Comparison of ENCODE assay signal across 12 mouse cellular contexts in the genomic region with DNA sequence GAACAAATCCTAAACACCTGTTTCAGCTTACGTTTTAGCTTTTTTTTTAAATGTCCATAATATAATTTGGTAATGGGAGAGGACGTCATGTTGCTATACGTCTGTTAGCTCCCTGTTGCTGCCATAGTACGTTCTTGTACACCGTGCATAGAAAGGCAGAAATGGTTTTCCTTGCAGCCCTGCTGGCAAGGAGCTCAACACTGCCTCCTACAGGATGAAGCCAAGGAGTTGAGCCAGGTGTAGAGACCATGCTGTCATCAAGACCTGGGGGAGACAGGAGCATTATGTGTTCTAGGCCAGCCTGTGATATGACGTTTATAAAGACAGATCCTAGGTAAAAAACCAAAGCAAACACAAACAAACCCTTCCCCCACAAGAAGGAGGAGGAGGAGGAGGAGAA. TPM values are rescaled to one million over a fixed set of nuclear protein-coding genes. Genes with fewer than 3 reads are reported as not detected.
DNase-seq lines count a peak whose midpoint lies in the region; ATAC-seq and TF ChIP-seq lines count a peak whose summit lies in the region.
"Had no signal": no experiment of that assay in that cellular context is flagged by ENCODE, and none has a peak within 500 bp of the region (broad histone marks: within the 10 kb centered on the region; RNA-seq: fewer than 3 reads in every experiment).

No protein-coding gene starts in this region.

- intact Hi-C loops in heart, postnatal 25 days (cut with DNase I) = no loop called here

- H3K9me3 ChIP-seq in lung, postnatal 0 days (ENCODE audit: low read length) = no peaks in the 10 kb centered on the region
- H3K9me3 ChIP-seq in stomach, postnatal 0 days (ENCODE audit: control insufficient read depth, low read length) = no peaks in the 10 kb centered on the region
- H3K9me3 ChIP-seq: embryonic facial prominence, embryonic 13.5 days; heart, embryonic 10.5 days; limb, embryonic 13.5 days had no signal

- WGBS in lung, postnatal 0 days = 73% methylated on average over 6 of the region's 6 CpGs
- WGBS in stomach, postnatal 0 days = 77% methylated on average over 6 of the region's 6 CpGs

- peak; percentile 61 for TF ChIP-seq CTCF in lung, postnatal 0 days (IDR thresholded peaks at IDR 0.05)
- TF ChIP-seq CTCF in stomach, postnatal 0 days (IDR thresholded peaks at IDR 0.05; ENCODE audit: low read depth) = peak; percentile 61

- no peak overlapping the region for H3K9ac ChIP-seq in lung, postnatal 0 days (replicated peaks; ENCODE audit: low read depth)
- no peak overlapping the region for H3K9ac ChIP-seq in stomach, postnatal 0 days (ENCODE audit: low read length)
- H3K9ac ChIP-seq: embryonic facial prominence, embryonic 13.5 days; limb, embryonic 13.5 days had no signal

- H3K27me3 ChIP-seq in lung, postnatal 0 days (replicated peaks; ENCODE audit: insufficient read depth, low read length) = no peaks in the 10 kb centered on the region
- no peaks in the 10 kb centered on the region for H3K27me3 ChIP-seq in stomach, postnatal 0 days (ENCODE audit: control insufficient read depth, insufficient read depth, low read length)
- H3K27me3 ChIP-seq: embryonic facial prominence, embryonic 13.5 days; limb, embryonic 13.5 days had no signal

- H3K4me2 ChIP-seq in lung, postnatal 0 days (replicated peaks; ENCODE audit: low read depth, low read length) = no peak overlapping the region
- no peak overlapping the region for H3K4me2 ChIP-seq in stomach, postnatal 0 days (replicated peaks; ENCODE audit: low read depth)
- H3K4me2 ChIP-seq: embryonic facial prominence, embryonic 13.5 days; limb, embryonic 13.5 days had no signal

- ATAC-seq in lung, postnatal 0 days = no peak
- ATAC-seq in stomach, postnatal 0 days (ENCODE audit: low FRiP score, low TSS enrichment) = no peak
- ATAC-seq: activated CD4-positive, CD25-positive, alpha-beta regulatory T cell, adult 4 months had no signal

- TF ChIP-seq EP300 in lung, postnatal 0 days (IDR thresholded peaks at IDR 0.05) = no peak
- no peak for TF ChIP-seq EP300 in stomach, postnatal 0 days (optimal IDR thresholded peaks at IDR 0.05)

- H3K4me3 ChIP-seq in lung, postnatal 0 days (ENCODE audit: low read depth, low read length) = no peak overlapping the region
- no peak overlapping the region for H3K4me3 ChIP-seq in brown adipose tissue, adult 24 weeks (ENCODE audit: insufficient read depth, low read depth, low read length)
- no peak overlapping the region for H3K4me3 ChIP-seq in stomach, postnatal 0 days (ENCODE audit: low read depth, low read length)
- H3K4me3 ChIP-seq: embryonic facial prominence, embryonic 13.5 days; heart, embryonic 10.5 days; limb, embryonic 13.5 days had no signal

- no peaks in the 10 kb centered on the region for H3K36me3 ChIP-seq in lung, postnatal 0 days (ENCODE audit: insufficient read depth, low read length)
- no peaks in the 10 kb centered on the region for H3K36me3 ChIP-seq in stomach, postnatal 0 days (ENCODE audit: control insufficient read depth, insufficient read depth, low read length)
- H3K36me3 ChIP-seq: embryonic facial prominence, embryonic 13.5 days; heart, embryonic 10.5 days; limb, embryonic 13.5 days had no signal

- no peaks in the 10 kb centered on the region for H3K4me1 ChIP-seq in lung, postnatal 0 days (ENCODE audit: insufficient read depth, low read depth, low read length)
- no peaks in the 10 kb centered on the region for H3K4me1 ChIP-seq in brown adipose tissue, adult 24 weeks (ENCODE audit: control insufficient read depth, insufficient read depth, insufficient read length, low read length)
- H3K4me1 ChIP-seq in stomach, postnatal 0 days (replicated peaks; ENCODE audit: control insufficient read depth, insufficient read depth) = no peaks in the 10 kb centered on the region

- H3K27ac ChIP-seq in lung, postnatal 0 days (ENCODE audit: low read length) = no peak overlapping the region
- H3K27ac ChIP-seq in brown adipose tissue, adult 24 weeks (replicated peaks; ENCODE audit: low read depth, low read length) = 0 out of 2 replicates have a peak overlapping the region, but pooled peaks have one; percentile 80
- no peak overlapping the region for H3K27ac ChIP-seq in stomach, postnatal 0 days (replicated peaks)
- H3K27ac ChIP-seq: embryonic facial prominence, embryonic 13.5 days; limb, embryonic 13.5 days had no signal

- peak; percentile 33 for DNase-seq in heart, adult 11 months
- DNase-seq in heart, postnatal 25 days (ENCODE audit: low spot score) = no peak
- no peak for DNase-seq in lung, postnatal 0 days (ENCODE audit: low spot score)
- DNase-seq in lung, postnatal 14 days = no peak
- no peak for DNase-seq in stomach, postnatal 0 days (ENCODE audit: low spot score)
- no peak for DNase-seq in frontal cortex, postnatal 14 days (ENCODE audit: low spot score in 2 of 2)
- no peak for DNase-seq in spleen, postnatal 14 days (ENCODE audit: low spot score in 2 of 2)

RNA-seq across cellular contexts. Expression of gene Nfil3, which starts 36.2 kb away (rescaled TPM):
- total RNA-seq in heart, postnatal 25 days (2021) = 10 to 100 TPM; 13.3 to 36.5 TPM
- polyA plus RNA-seq in lung, postnatal 0 days (2015; fragmentation: Nextera tagmentation; extraction: Ambion mirVana) = 18.6 and 18.7 TPM in 2 replicates
- 9.6 and 37.4 TPM in 2 replicates for polyA plus RNA-seq in brown adipose tissue, adult 24 weeks (2012; ENCODE audit: insufficient read depth, insufficient read length, missing spikeins)
- polyA plus RNA-seq in stomach, postnatal 0 days (2015; fragmentation: Nextera tagmentation; extraction: Ambion mirVana) = 14.4 and 16.4 TPM in 2 replicates
